Mouse (Mus musculus) central nervous system, embryonic 14 days (tissue): ENCODE measurements around the gene Zfp346. TPM values are rescaled to one million over a fixed set of nuclear protein-coding genes. Genes with fewer than 3 reads are reported as not detected.

ENCODE experiments used
- polyA plus RNA-seq: library from polyadenylated mRNA; depleted of rRNA; stranded (reverse); fragments of >200 nt; gene quantifications from 2 replicates; pipeline ENCODE4 v1.2.3, GENCODE M21; 2012; rRNA removed

Gene Zfp346
- 40.6 and 43.6 TPM in 2 replicates for polyA plus RNA-seq

DNA sequence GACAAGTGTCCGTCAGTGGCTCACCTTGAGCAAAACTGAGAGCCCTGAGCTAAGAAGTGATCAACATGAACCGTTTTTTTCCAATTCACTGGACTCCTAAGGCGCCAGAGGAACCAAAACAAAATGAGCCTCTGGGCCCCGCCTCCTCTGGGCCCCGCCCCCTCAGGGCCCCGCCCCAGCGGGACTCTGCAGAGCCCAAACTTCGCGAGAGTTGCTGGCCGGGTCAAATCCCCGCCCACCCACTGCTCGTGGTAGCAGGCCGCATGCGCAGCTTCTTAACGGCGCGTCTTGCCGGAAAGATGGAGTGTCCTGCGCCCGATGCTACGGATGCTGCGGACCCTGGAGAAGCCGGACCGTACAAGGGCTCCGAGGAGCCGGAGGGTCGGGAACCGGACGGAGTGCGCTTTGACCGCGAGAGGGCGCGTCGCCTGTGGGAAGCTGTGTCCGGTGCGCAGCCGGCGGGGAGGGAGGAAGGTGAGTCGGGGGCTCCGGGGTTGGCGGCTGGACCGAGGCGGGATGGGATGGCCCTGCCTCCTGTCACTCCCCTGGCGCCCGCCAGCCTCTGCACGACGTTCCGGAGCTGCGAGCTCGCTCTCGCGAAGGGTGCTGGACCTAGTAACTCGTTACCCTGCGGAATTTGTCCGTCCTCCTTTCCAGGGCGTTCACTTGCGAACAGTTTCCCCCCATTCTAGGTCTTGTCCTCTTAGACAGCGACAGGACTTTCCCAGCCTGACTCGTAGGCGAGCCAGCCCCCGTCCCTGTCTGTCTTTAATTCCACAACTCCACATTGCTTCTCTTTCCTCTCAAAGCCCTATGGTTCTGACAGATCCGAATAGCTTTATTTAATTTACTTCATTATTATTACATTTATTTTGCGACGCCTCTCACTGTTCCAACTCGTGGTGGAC is at the start of gene Zfp346:
TSS of gene Zfp346 (plus strand) at position 267 of the 908 bp plus-strand sequence.

DNA sequence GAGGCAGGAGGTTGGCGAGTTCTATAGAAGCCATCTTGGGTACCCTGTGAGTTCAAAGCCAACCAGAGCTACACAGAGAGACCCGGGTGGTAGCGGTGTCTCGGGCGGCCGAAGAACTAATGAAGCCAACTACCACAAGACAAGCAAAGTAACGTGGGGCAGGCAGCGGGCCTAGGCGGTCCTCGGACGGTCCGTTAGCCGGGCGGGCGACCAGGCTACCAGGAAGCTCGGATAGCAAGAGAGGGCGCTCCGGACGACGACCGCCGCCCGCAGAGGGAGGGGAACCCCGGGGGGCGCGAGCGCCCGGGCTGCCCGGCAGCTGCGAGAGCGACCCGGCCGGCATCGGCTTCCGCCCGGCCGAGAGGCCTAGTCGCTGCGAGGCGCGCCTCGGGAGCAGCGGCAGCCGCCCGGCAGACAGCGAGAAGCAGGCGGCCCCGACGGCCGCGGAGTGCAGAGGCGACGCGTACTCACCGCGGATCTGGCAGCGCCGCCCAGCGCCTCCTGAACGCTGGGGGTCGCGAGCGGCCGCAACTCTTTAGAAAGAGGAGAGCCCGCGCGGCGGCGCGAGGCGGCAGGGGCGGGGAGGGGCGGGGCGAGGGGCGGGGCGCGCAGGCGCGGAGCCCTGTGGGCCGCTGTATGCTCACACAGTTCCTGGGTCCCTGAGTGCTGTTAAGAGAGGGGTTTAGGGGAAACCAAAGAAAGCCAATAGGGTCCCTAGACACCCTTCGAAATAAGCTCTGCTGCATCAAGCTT is 5.2 kb upstream of the Zfp346 start, which contains the start of gene Uimc1:
TSS of gene Uimc1 (minus strand) at position 575 of the 753 bp plus-strand sequence.

GRCm38 (mm10) chr13:55133448-55133847 is 28.3 kb downstream of the Zfp346 start, which contains the start of gene Gm17617:
Gene Gm17617 (minus strand): TSS chr13:55133548.

GRCm38 (mm10) chr13:55152621-55153415 is 47.7 kb downstream of the Zfp346 start, which contains the start of gene Fgfr4:
Gene Fgfr4 (plus strand): TSS chr13:55152640.

Other genes starting within 250 kb of the Zfp346 start
- 20.5 and 22.4 TPM in 2 replicates for gene Unc5a, start 155.9 kb upstream of the Zfp346 start, polyA plus RNA-seq
- gene Hk3, start 83.9 kb upstream of the Zfp346 start, polyA plus RNA-seq = 1.7 and 2.0 TPM in 2 replicates
- gene Uimc1, start 5.0 kb upstream of the Zfp346 start, polyA plus RNA-seq = 26.5 and 29.3 TPM in 2 replicates
- gene Gm17617, start 28.2 kb downstream of the Zfp346 start, polyA plus RNA-seq = not detected in 2 replicates
- gene Fgfr4, start 47.3 kb downstream of the Zfp346 start, polyA plus RNA-seq = 1.8 and 7.1 TPM in 2 replicates
- 43.6 and 45.2 TPM in 2 replicates for gene Nsd1, start 104.5 kb downstream of the Zfp346 start, polyA plus RNA-seq
- 247 and 256 TPM in 2 replicates for gene Prelid1, start 215.2 kb downstream of the Zfp346 start, polyA plus RNA-seq
- 155 and 158 TPM in 2 replicates for gene Rab24, start 216.6 kb downstream of the Zfp346 start, polyA plus RNA-seq
- 34.6 and 41.2 TPM in 2 replicates for gene Mxd3, start 224.5 kb downstream of the Zfp346 start, polyA plus RNA-seq